Mouse (Mus musculus): ENCODE data around the gene Grin2a.
A peak's percentile ranks its signal among the peaks of the same experiment; 100 is the strongest.

The Grin2a gene

DNA sequence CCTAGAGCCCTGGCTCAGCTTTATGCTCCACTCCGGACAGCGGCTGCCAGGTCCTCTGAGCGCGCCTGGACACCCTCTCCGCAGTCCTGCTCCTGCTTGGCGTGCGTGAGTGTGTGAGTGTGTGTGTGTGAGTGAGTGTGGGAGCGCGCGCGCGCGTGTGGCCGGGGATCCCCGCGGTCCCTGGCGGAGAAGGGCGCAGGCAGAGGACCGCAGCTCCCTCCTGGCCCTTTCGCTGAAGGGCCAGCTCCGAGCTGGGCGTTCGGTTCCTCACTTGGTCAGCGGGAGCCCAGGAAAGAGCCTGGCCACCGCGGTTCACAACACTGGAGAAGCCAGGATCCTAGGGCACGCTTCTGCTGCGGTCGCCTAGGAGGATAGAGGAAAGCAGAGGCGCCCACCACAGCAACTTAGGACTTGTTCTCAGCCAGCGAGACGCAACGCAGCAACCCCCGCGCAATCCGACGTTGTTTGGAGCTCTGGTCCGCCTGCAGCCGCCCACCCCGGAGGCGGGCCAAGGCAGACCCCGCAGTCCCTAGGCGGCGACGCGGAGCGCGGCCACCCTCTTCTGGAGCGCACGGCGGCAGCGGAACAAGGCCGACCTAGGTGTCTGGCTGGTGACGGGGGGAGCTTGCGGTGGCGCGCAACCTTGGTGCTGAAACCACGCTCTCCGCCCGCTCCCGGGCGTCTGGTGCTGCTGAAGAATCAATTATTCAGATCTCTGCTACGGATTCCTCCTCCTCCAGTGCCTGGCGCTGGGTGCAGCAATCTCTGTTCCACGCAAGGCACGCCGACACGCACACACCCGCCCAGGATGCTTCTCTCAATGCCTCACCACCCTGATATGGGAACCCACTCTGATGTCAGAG lies at the start of gene Grin2a:
Gene Grin2a, minus strand, starts transcription at position 610 of the 863 bp plus-strand sequence.
- DNase-seq (ENCODE audit: low spot score in 2 of 2), result no peak

DNA sequence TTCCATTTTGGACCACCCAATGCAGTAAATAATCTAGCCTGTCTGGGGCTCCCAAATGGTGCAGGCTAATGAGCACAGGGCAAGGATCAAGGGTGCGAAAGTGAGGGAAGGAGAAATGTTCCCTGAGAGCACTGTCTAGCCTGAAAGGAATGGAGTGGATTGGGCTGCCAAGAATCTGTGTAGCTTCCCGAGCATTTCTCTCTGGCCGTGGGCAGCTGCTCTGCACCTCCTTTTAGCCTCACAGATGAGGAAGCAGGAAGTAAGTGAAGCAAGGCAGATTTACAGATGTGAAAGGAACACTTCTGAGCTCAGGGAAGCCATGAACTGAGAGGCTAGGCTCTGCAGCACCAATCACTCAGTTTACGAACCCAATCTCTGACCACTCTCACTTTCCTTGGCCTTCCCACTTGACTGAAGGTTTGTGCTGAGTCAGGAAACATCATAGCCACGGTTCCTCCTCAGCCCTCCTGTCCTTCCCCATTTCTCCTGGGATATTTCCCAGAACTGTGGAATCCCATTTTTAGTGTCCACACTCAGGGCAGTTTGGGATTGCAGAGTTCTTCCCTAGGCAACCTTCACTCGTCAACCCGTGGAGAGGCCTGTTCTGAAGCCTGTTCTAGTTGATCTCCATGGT lies 40.3 kb upstream of the Grin2a start:
- DNase-seq (ENCODE audit: low spot score in 2 of 2), result no peak

DNA sequence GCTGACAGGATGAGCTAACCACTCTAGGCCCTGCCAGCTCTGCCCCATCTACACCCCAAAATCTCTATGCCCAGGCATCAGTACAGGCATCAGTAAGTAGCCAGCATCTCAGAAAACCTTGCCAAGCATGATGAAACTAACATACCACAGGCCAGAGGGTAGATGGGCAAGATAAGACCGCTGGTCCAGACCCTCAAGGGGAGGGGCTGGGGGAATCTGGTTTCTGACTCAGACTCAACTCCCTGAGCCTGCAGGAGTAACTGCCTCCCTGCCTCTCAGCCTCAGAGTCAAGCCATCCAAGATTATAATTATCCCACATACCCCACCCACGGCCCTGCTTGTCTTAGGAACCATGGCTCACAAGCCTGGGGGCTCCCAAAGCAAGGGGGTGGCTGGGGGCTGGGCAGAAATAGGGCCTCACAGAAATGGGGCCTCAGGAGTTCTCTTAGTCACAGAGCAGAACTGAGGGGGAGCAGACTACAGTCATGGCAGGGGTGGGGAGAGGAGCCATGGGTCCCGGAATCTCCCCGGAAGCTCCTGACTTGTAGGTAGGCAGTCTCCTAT lies 38.1 kb upstream of the Grin2a start:
- no peak for DNase-seq (ENCODE audit: low spot score in 2 of 2)

DNA sequence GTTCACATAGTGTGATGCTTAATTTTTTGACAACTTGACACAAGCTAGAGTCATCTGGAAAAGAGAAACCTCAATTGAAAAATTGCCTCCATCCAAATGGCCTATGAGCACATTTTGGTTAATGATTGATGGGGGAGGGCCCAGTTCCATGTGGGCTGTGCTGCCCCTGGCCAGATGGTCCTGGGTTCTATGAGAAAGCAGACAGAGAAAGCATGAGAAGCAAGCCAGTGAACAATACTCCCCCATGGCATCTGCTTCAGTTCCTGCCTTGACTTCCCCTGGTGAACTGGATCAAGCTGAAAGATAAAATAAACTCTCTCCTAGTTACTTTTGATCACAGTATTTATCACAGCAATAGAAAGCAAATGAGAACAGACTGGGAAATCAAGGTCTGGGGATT lies 36.5 kb upstream of the Grin2a start:
- DNase-seq (ENCODE audit: low spot score in 2 of 2), result no peak

DNA sequence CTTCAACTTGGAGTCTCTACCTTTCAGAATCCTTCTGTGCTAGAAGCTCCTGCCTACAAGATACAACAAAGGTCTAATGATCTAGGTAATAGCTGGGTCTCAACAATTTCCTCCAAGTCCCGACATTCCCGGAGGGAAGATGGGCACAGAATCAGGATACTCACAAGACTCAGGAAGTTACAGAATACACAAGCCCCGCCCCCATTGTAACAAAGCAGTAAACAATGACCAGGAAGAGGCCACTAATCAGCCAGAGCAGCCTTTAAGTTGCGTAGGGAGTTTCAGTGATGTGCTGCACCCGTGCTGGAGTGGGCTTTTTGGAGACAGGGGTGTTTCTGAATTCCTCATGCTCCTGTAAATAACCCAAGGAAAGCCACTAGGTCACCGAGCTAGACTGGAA lies 31.4 kb upstream of the Grin2a start:
- DNase-seq (ENCODE audit: low spot score in 2 of 2), result no peak

DNA sequence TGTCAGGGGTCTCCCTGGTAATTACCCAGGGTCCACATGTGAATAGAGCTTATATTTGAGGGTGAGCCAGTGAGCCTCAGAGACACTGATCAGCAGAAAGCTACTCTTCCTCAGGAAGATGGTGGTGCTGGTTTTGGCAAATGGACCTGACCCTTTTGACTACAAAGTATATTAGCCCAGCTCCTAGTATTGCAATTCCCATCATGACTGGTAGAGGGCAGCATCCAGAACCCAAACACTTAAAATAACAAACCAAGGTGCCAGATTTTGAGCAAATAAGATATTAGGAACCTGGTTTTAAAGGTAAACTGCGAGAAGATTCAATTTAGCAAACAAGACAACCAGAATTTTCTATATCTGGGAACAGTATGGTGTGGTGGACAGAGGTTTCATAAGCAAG lies 14.4 kb upstream of the Grin2a start:
- no peak for DNase-seq (ENCODE audit: low spot score in 2 of 2)

DNA sequence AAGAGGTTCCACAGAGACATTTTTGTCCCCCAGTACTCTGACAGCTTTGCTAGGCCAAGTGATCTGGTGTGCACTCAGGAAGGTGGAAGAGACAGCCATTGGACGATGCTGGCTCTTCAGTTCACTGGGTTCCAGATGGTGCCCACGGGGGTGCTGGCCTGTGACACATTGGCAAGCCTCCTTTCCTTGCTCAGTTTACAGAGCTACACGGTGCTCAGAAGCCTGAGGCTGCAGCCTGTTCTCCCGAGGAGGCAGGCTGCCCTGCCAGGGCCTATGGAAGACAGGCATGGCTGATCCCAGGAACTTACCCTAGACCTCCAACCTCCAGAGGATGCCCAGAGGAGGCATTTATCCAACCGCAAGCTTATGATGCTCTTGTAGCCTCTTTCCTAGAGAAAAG lies 10.2 kb upstream of the Grin2a start:
- no peak for DNase-seq (ENCODE audit: low spot score in 2 of 2)

DNA sequence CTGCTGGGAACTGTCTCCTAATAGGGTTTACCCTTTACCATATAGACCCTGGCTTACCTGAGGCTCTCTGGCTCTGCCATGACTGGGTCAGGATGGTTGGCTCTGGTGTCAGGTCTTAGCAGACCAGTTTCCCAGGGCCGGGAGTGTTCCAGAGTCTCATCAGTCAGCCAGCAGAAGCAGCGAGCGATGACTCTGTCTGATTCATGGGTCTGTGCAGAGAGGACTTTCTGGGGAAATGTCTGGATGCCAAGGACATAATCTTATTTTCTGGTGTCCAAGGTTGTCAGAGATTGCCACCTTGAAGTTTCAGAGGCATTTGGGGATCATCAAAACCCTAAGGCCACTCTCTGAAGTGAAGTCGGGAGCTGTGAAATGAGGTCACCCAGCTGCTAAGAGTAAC lies 8.7 kb upstream of the Grin2a start:
- DNase-seq (ENCODE audit: low spot score in 2 of 2), result no peak

DNA sequence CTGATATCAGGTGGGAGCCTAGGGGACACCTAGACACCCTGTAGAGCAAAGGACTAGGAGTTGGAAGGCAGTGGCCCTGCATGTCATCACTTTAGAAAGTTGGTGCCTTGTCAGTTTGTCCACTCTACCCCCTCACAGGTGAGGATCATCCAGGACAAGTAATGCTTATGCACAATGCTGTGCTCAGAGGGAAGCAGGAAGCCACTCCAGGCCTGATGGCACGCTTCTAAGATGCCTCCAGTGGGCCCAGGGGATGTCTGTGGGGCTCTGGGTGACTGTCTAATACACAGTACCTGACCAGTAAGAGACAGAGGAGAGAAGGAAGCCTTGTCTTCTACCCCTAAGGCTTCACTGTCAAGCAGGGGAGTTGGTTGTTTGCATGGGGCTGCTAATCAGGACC lies 7.6 kb upstream of the Grin2a start:
- DNase-seq (ENCODE audit: low spot score in 2 of 2), result no peak

DNA sequence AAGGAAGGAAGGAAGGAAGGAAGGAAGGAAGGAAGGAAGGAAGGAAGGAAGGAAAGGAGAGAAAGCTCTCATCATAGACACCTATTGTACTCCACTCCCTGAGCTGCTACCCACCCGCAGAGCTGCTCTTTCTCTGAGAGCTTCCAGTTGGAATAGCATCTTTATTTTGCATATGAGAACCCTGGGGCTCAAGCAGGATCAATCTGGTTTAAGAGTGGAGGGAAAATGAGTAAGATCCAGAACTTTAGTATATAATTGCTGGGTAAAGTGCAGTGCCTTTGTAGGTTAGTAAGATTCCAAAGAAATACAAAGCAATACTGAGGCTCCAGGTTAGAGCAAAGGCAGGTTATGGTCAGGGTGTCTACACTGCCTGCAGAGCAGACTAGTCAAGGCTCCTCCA lies 6.2 kb upstream of the Grin2a start:
- DNase-seq (ENCODE audit: low spot score in 2 of 2), result no peak

DNA sequence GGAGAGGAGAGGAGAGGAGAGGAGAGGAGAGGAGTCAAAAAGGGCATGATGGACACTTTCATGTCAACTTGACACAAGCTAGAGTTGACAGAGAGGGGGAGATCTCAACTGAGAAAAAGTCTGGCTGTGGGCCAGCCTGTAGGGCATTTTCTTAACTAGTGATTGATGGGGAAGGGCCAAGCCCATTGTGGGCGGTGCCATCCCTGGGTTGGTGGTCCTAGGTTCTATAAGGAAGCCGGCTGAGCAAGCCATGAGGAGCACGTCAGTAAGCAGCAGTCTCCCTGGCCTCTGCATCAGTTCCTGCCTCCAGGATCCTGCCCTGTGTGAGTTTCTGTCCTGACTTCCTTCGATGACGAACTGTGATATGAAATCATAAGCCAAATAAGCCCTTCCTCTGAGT lies 4.6 kb upstream of the Grin2a start:
- no peak for DNase-seq (ENCODE audit: low spot score in 2 of 2)

DNA sequence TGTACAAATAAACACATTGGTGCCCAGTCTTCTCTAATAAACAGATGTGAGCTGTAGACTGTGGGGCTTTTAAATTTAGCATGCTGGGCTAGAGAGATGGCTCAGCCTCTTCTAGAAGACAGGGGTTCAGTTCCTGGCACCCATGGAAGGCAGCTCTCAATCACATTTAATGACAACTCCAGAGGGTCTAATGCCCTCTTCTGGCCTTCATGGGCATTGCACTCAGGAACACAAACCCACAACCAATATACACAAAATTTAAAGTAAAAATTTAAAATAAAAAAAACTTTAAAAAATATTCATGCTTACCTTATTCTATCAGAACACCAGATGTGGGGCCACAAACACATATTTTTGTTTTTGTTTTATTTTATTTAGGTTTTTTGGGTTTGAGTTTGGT lies 2.6 kb upstream of the Grin2a start:
- DNase-seq (ENCODE audit: low spot score in 2 of 2), result no peak

DNA sequence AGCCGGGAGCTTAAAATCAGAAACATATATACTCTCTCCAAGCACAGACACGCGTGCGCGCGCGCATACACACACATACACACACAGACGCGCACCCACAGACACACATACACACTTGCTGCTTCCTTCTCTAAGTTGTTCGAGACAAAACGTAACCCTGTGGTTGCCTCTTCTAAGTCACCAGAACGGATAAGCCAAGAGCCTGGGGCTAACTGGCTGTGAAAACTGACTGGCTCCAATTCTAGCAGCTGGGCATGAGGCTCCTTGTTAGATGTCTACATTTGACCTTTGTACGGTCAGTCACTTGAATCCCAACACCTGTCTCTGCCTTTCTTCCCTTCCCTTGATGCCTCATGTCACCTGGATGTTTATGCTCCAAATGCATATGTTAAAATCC lies 452 bp upstream of the Grin2a start:
- no peak for DNase-seq (ENCODE audit: low spot score in 2 of 2)

DNA sequence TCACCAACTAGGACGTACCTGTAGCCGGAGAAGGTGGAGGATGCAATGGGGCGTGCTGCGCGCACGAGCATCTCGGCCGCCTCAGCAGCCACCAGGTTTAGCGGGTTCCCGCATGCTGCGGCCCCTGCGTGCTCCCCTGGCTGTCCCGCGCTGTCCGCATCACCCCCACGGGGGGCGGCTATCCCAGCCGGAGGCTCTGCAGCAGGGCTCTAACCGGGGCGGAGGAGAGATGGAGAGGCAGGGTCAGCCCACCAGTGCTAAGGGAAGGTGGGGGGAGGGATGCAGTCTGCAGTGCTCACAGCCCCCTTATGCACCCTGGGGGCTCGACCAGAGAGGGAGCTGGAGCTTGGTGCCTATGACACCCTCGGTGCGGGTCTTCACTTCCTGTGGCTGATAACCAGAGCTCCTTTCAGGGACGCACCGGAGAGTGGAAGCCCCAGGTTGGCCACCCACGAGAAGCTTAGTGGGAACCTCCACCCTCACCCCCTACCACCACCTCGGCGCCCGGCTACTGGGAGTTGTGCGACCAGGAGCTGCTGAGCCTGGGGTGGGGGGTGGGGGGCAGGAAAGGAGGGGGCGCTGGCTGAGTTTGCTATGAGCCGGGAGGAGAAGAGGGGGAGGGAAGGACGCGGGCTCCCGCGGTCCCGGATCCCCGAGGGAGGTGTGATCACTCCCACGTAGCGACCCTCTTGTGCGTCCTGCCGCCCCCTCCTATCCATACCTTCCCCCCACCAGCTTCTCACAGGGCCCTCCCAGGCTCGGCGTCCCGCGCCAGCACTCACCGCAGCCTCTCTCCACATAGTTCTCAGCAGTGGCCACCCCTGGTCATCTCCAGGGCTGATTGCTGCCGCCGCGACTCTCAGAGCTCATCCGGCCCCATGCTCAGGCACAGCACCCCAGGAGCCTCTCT lies 1.1 kb downstream of the Grin2a start:
- no peak for DNase-seq (ENCODE audit: low spot score in 2 of 2)

DNA sequence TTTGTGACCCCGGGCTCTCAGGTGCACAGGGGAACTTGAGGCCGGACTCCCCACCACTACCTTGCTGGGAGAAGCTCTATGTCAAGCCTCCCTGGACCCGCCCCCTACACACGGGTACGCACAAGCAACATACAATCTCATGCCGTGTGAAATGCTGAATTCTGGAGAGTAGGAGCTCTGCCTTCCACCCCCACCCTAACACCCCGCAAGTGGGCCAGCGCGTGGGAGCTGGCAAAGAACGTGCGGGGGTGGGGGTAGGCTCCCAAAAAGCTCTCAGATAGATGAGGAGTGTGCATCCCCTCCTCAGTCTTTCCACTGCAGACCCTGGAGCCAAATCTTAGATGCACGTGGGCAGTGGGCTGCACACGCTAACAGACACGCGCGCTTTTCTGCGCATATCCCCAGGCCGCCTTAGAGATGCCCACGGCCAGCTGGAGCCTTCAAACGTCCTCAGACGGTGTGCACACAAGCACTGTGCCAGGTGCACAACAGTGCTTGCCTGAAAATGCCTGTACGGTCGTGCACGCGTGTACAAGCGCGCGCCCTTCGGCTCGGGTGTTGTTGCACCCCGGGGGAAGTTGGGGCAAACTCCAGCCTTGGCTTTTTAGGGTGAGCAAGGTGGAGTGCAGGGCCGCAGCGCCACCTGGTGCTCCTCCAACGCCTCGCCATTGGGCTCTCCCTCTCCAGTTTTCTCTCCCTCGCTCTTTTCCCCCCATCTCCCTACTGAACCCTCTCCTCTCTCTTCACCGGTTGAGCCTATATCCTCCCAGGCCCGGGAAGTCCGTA lies 1.9 kb downstream of the Grin2a start:
- DNase-seq (ENCODE audit: low spot score in 2 of 2), result peak; percentile 12 to 37

DNA sequence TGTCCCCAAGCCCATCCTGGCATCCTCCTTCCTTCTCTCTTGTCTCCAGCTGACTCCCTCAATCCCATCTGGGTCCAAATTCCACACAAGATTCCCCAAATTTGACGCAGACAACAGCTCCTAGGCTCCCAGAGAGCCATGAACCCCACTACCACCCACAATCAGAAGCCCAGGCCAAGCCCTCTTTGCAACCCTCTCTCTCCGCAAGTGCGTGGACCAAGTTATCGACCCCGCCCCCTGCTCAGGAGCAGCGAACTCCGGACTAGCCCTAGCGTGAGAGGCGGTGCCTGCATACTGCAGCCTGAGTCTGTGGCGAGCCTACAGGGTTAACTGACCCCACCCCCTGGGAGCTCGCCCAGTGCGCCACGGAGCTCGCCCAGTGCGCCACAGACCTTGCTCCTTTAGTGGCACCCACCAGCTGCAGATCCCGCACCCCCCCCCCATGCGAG lies 2.6 kb downstream of the Grin2a start:
- no peak for DNase-seq (ENCODE audit: low spot score in 2 of 2)

DNA sequence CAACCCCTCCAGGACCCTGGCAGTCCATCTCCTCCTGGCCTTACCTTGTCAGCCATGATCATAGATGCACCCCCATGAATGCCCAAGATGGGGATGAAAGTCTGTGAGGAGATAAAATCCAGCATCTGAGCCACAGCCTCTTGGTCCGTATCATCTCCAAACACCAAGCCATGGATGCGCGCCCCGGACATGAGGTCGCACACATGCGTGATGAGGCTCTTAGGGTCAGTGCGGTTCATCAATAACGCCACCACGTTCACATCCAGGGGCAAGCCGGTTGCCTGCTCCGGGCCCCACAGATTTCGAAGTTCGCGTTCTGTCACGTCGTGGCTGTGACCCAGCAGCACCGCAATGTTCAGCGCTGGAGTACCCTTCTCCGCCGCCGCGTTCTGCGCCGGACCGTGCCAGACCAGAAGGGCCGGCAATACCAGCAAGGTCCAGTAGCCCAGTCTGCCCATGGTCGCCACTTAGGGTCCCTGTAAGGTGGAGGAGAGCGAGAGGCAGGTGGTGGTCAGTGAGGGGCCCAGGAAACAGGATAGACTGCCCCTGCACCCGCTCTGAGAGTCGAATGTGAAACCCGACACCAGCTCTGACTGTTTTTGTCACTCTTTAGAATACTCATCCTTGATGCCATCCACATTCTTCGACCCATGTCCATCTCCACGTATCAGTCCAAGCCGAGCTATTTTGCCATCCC lies 3.1 kb downstream of the Grin2a start:
- DNase-seq (ENCODE audit: low spot score in 2 of 2), result no peak

DNA sequence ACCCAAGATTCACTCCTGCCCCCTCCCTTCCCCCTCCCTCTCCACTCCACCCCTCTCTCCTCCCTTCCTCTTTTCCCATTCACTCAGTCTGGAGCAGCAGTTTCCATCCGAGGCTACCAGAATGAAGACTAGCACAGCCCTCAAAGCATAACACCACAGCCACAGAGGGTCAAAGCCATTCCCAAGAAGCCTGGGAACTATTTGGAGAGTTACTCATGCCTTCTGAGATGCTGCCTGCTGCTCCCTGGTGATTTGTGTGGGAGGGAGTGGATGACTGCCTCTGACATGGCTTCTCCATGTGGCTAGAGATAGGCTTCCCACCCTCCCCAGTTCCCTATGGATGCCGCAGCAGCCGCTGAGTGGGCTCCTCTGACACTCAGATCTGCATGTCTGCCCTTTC lies 10.3 kb downstream of the Grin2a start:
- no peak for DNase-seq (ENCODE audit: low spot score in 2 of 2)

DNA sequence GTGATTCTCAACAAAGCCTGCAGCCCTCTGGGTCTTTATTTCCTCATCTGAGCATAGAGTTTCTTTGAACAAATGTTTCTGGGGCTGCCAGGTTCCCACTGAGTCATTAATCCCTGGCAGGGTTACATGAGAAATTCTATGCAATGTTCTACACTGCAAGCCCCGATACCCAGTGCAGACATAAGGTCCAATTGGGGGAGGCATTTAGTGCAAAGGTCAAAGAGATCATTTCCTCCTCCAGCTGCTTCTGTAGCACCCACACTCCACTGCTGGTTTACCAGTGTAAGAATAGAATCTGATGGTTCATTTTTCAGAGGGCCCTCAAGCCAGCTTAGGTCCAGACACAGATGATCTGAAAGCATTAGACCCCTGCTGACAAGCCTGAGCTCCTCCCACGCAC lies 14.7 kb downstream of the Grin2a start:
- no peak for DNase-seq (ENCODE audit: low spot score in 2 of 2)

DNA sequence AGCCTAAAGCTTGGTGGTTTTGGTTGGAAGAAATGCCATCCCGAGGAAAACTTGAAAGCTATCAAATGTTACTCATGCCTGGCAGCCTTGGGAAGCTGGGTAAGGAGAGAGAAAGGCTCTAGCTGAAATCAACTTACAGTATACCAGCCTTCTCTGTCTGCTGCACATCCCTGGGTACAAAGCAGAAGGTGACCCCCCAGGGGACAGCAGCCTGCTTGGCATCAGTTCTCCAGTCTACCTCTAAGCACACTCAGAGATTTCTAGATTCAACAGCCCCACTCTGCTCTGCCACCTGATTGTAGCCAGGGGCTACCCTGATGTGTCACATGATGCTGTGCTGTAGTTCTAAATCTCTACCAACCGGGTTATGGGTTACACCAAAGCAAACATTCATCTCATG lies 17.2 kb downstream of the Grin2a start:
- DNase-seq (ENCODE audit: low spot score in 2 of 2), result no peak

DNA sequence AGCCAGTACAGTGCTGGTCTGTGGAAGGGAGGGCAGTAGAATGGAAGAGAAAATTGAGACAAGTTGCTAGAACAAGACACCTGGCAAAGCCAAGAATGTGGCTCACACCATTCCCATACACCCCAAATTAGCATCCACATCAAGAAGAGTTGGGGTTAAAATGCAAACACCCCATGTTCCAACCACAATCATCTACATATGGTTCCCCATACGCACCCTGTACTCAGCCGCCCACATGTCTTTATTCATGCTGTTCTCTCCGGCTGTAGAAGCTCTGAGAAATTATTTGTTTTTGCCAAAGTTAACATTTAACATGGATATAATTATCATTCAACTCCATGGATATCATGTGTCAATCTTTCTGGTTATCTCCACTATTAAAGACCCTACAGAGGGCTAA lies 22.7 kb downstream of the Grin2a start:
- no peak for DNase-seq (ENCODE audit: low spot score in 2 of 2)
